Mouse (Mus musculus) kidney, postnatal 0 days (tissue): ENCODE measurements around the gene Bud23. TPM values are rescaled to one million over a fixed set of nuclear protein-coding genes. Genes with fewer than 3 reads are reported as not detected.
"Not testable (repeated sequence)": the region's sequence is repeated elsewhere in the genome, so short reads cannot be mapped to it uniquely, and the experiment has no call there.

Experiments
- ATAC-seq: fragments of 200-750 bp; cut with Nextera tagmentation; replicated peaks from 2 replicates; pipeline ENCODE4 v1.8.0; 2017; ENCODE audit warnings: low read depth, moderate number of reproducible peaks, moderate TSS enrichment, moderate library complexity; ENCODE audit not compliant: low FRiP score
- DNase-seq: peaks from one replicate; pipeline ENCODE4 v3.0.0-alpha.2; 2016; ENCODE audit warnings: low spot score
- H3K27ac ChIP-seq: fragments of 300-500 bp; sonication (generic); 2 replicates; pipeline ENCODE4 v1.5.1; 2014; ENCODE audit warnings: mild to moderate bottlenecking
- H3K27me3 ChIP-seq: fragments of 300-500 bp; sonication (generic); 2 replicates; pipeline ENCODE4 v1.6.1; 2014; ENCODE audit warnings: low read length, mixed read lengths; ENCODE audit not compliant: insufficient read depth
- H3K36me3 ChIP-seq: fragments of 300-500 bp; sonication (generic); 2 replicates; pipeline ENCODE4 v1.6.1; 2014; ENCODE audit warnings: low read length, mixed read lengths; ENCODE audit not compliant: insufficient read depth
- H3K4me1 ChIP-seq: fragments of 300-500 bp; sonication (generic); replicated peaks from 2 replicates; pipeline ENCODE4 v1.6.1; 2014; ENCODE audit warnings: antibody characterized with exemption, low read length, mixed read lengths; ENCODE audit not compliant: insufficient read depth
- H3K4me2 ChIP-seq: fragments of 300-500 bp; sonication (generic); 2 replicates; pipeline ENCODE4 v1.6.1; 2014; ENCODE audit warnings: mild to moderate bottlenecking, low read length, moderate library complexity, mixed read lengths
- H3K4me3 ChIP-seq: fragments of 300-500 bp; sonication (generic); replicated peaks from 2 replicates; pipeline ENCODE4 v1.5.1; 2014; ENCODE audit warnings: low read depth, low read length
- H3K9ac ChIP-seq: fragments of 300-500 bp; sonication (generic); 2 replicates; pipeline ENCODE4 v1.6.1; 2014; ENCODE audit warnings: low read depth, low read length
- H3K9me3 ChIP-seq: fragments of 300-500 bp; sonication (generic); replicated peaks from 2 replicates; pipeline ENCODE4 v1.6.1; 2016; ENCODE audit warnings: low read length, inconsistent platforms, mixed read lengths
- CTCF ChIP-seq: IDR thresholded peaks from 2 replicates; pipeline ENCODE4 v1.5.1; 2016; ENCODE audit warnings: antibody characterized with exemption, low read depth, mild to moderate bottlenecking, moderate library complexity
- WGBS: fragments of 180-500 bp; shearing (Covaris S2); extraction: QIAGEN DNeasy Blood & Tissue Kit; methylation state at CpG from one replicate; pipeline ENCODE4 v1.1.7; 2014; 5-methylcytosine and 5-hydroxymethylcytosine counted together
- polyA plus RNA-seq: library from polyadenylated mRNA; unstranded; fragments of >200 nt; fragmentation: Nextera tagmentation; extraction: Ambion mirVana; gene quantifications from 2 replicates; pipeline ENCODE4 v1.2.1, GENCODE M21; 2015

Bud23 gene
- polyA plus RNA-seq: 80.4 and 85.2 TPM in 2 replicates

DNA sequence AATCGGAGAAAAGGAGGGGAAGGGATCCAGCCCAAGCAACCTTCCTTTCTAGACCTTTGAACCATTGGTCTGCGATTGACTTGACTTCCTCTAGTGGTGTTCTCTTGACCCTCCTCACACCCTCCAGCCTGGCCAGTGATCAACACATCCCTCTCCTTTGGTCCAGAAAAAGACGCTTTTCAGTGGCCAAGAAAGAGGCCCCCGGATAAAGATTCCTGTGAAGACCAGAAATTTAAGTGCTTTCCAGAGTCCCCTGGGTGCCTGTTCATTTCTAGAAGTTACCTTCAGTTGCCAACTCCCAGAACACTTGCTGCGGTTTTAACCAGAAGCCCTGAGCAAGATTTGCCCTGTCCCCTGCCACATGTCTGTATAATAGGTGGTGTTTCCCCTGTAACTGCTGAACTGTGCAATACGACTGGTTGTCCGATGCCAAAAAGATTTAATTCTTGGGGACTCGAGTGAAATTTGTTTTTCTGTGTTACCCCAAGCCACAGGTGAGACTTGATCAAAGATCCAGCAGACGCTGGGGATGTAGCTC, at the start of gene Bud23:
Gene Bud23 (minus strand): TSS at position 51 of the 538 bp plus-strand sequence.
- Histone ChIP-seq H3K4me3 (peak within 1 kb of the TSS; percentile 93), H3K36me3 (0 out of 2 replicates have a peak, but pooled peaks cover 10% of the 10 kb centered on the region), H3K4me1 (peaks cover 13% of the 10 kb centered on the region; the same call in 1 of the 2 replicates), H3K4me2 (peak within 1 kb of the TSS; percentile 84), H3K9ac (peak within 1 kb of the TSS; percentile 81), H3K27ac (peak within 1 kb of the TSS; percentile 72)
- H3K9me3 ChIP-seq, DNase-seq, H3K27me3 ChIP-seq, ATAC-seq: not testable (repeated sequence)
- WGBS: 70% methylated on average over 8 of the region's 9 CpGs

DNA sequence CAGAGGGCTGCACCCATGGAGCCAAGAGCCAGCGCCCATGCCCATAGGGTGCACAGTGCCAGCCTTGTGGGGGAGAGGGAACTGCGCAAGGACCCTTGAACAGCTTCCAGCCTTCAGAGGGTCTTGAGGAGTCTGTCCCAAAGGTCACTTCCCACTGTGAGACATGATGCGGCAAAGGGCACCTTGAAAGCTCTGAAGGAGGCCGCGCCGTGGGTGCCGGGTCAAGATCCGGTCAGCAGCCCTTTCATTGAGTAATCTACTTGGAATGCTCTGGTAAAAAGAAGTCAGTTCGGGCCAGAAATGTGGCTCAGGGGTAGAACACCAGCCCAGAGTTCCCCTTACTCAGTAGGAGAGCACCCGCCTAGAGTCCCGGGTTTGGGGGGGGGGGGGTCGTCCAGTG, 49.0 kb upstream of the Bud23 start:
- Histone ChIP-seq H3K27me3 (0 out of 2 replicates have a peak, but pooled peaks cover 5% of the 10 kb centered on the region), H3K36me3 (no peaks in the 10 kb centered on the region), H3K4me2 (no peak overlapping the region), H3K27ac (no peak overlapping the region), H3K4me1 (no peaks in the 10 kb centered on the region), H3K9ac (no peak overlapping the region), H3K9me3 (no peaks in the 10 kb centered on the region), H3K4me3 (no peak overlapping the region)
- DNase-seq (no peak), ATAC-seq (no peak)
- no peak for TF ChIP-seq CTCF
- WGBS: 90% methylated on average over 12 of the region's 12 CpGs

DNA sequence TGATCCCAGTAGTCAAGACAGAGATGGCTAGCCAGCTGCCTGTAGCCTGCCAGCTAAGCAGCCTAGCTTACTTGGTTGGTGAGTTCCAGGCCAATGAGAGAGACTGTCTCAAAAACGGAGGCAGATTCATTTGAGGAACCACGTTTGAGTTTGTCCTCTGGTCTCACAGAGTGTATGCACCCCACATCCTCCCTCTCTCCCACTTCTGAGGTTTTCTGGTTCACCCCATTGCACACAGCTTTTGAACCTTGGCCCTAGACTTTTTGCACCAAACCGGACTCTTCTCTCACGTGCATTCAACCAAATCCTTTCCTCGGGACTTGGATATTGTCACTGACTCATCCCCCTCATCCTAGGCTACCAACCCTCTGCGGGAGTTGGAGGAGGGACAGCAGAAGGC, 45.2 kb upstream of the Bud23 start:
- no peak for ATAC-seq
- 39% methylated on average over 6 of the region's 6 CpGs for WGBS
- Histone ChIP-seq H3K9ac (no peak overlapping the region), H3K4me3 (no peak overlapping the region), H3K4me1 (peaks cover 9% of the 10 kb centered on the region), H3K36me3 (no peaks in the 10 kb centered on the region), H3K27me3 (0 out of 2 replicates have a peak, but pooled peaks cover 6% of the 10 kb centered on the region), H3K9me3 (no peaks in the 10 kb centered on the region), H3K27ac (no peak overlapping the region; the same call in 1 of the 2 replicates), H3K4me2 (no peak overlapping the region)
- TF ChIP-seq CTCF: no peak
- peak; percentile 25 for DNase-seq

DNA sequence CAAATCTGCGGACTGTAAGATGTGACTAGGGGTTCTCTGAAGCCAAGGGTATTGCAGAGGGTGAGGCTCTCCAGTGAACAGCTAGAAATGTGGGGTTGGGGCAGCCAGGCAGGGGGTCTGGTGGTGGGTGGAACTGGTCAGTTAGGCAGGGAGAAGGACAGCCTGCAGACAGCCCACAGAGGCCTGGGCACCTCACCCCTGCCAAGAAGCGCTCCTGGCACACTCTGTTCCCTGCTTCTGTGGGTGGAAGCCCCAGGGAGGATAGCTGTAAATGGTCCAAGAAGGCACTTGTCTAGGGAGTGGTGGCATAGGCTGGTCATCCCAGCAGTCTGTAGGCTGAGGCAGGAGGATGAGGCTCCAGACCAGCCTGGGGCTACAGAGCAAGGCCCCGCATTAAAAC, 44.7 kb upstream of the Bud23 start:
- no peak overlapping the region for H3K4me2 ChIP-seq
- no peaks in the 10 kb centered on the region for H3K36me3 ChIP-seq
- TF ChIP-seq CTCF: no peak
- no peak for DNase-seq
- H3K4me1 ChIP-seq: peaks cover 9% of the 10 kb centered on the region
- WGBS: 89% methylated on average over 3 of the region's 3 CpGs
- no peak overlapping the region for H3K4me3 ChIP-seq
- H3K27me3 ChIP-seq: 0 out of 2 replicates have a peak, but pooled peaks cover 6% of the 10 kb centered on the region
- no peak overlapping the region for H3K9ac ChIP-seq
- no peak for ATAC-seq
- no peak overlapping the region for H3K27ac ChIP-seq
- no peaks in the 10 kb centered on the region for H3K9me3 ChIP-seq

DNA sequence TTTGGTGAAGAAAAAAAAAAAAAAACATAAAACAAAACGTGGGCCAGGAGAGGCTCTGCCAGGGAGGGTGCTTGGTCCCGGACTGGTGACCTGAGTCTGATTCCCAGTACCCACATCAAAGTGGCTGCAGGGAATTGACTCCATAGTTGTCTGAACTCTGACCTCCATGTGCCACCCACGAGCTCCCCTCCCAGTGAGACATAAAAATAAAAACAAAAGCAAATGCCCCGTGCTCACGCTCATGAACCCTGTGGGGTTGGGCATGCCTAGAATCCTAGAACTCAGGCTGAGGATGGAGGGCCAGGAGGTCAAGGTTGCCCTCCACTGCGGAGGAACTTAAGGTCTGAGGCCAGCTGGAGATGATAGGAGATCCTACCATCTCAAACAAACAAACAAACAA, 44.3 kb upstream of the Bud23 start:
- ATAC-seq (no peak), DNase-seq (no peak)
- H3K4me2 ChIP-seq: no peak overlapping the region
- TF ChIP-seq CTCF: no peak
- H3K36me3 ChIP-seq: no peaks in the 10 kb centered on the region
- 42% methylated on average over 6 of the region's 6 CpGs for WGBS
- H3K9ac ChIP-seq: no peak overlapping the region
- no peak overlapping the region for H3K4me3 ChIP-seq
- H3K27ac ChIP-seq: no peak overlapping the region
- 0 out of 2 replicates have a peak, but pooled peaks cover 6% of the 10 kb centered on the region for H3K27me3 ChIP-seq
- no peaks in the 10 kb centered on the region for H3K9me3 ChIP-seq
- peaks cover 9% of the 10 kb centered on the region for H3K4me1 ChIP-seq

DNA sequence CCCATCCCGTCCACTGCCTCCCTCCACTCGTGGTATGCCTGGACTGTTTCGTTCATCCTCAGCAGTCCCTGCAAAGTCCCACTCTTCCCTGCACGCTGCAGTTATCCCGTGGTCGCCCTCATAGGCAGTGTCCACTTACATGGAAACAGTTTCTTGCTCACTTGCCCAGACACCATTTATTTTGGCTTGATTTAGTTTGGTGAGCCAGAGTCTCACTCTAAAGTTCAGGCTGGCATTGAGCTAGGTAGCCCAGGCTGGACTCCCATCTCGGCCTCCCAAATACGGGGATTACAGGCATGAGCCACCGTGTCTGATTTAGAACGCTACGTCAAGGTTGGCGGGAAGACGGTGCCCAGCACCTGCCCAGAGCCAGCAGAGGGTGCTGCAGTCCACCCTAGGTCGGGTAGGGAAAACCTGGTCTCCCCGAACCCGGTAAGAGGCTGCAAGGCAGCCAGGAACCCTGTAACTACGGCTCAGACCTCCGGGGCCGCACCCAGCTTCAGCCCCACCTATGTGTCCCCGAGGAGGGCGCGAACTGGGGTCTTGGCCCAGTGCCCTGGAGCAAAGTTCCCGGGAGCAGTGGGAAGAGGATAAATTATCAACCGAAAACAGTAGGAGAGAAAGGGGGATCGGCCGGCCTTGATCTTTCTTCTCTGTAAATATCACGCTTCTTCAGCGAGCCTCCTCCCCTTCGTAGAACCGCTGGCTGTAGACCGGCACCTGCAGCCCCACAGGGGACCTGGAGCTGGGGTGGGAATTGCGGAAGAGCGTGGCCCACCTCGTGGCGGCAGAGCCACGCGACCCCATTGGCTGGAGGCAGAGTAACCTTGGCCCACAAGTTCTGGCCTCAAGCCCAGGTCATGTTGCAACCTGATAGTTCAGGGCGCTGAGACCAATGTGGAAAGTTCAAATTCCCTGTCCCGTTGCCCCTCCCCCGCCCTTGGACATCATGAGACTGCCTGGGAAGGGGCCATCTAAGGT, 43.1 kb upstream of the Bud23 start:
- Histone ChIP-seq H3K36me3 (no peaks in the 10 kb centered on the region), H3K27me3 (0 out of 2 replicates have a peak, but pooled peaks cover 6% of the 10 kb centered on the region), H3K27ac (no peak overlapping the region), H3K4me2 (peak overlapping the region; percentile 94), H3K9ac (peak overlapping the region; percentile 61), H3K4me1 (peaks cover 9% of the 10 kb centered on the region), H3K4me3 (peak overlapping the region; percentile 55), H3K9me3 (no peaks in the 10 kb centered on the region)
- TF ChIP-seq CTCF: peak; percentile 73
- DNase-seq: peak; percentile 73
- WGBS: 5% methylated on average over 40 of the region's 40 CpGs
- ATAC-seq: peak; percentile 59
